Mouse (Mus musculus) embryonic fibroblast, embryonic 13.5 days (primary cell): ENCODE measurements around the gene Abhd17c. TPM values are rescaled to one million over a fixed set of nuclear protein-coding genes. Genes with fewer than 3 reads are reported as not detected.

ENCODE experiments used
- H3K27ac ChIP-seq: 2 replicates; pipeline ENCODE4 v1.5.1; 2012; ENCODE audit warnings: low read length, control low read depth, inconsistent platforms; ENCODE audit not compliant: insufficient read depth
- H3K4me1 ChIP-seq: 2 replicates; pipeline ENCODE4 v1.6.1; 2011; ENCODE audit warnings: low read length; ENCODE audit not compliant: control insufficient read depth, insufficient read depth
- H3K4me3 ChIP-seq: 2 replicates; pipeline ENCODE4 v1.5.1; 2011; ENCODE audit warnings: mild to moderate bottlenecking, control low read depth, low read length; ENCODE audit not compliant: insufficient read depth
- CTCF ChIP-seq: IDR thresholded peaks from 2 replicates; pipeline ENCODE4 v1.5.1; 2011; ENCODE audit warnings: mild to moderate bottlenecking, control low read depth, low read length, moderate library complexity, borderline replicate concordance; ENCODE audit not compliant: insufficient read depth
- POLR2A ChIP-seq: IDR thresholded peaks from 2 replicates; pipeline ENCODE4 v1.6.1; 2011; ENCODE audit warnings: low read depth, mild to moderate bottlenecking, control low read depth, low read length, moderate library complexity
- polyA plus RNA-seq: library from polyadenylated mRNA; stranded (reverse); fragments of >200 nt; gene quantifications from 2 replicates; pipeline ENCODE4 v1.2.4, GENCODE M21; 2011; ENCODE audit warnings: low read depth; ENCODE audit not compliant: missing spikeins, insufficient read length

Gene Abhd17c
- polyA plus RNA-seq, 1 experiment, result 35.6 TPM

DNA sequence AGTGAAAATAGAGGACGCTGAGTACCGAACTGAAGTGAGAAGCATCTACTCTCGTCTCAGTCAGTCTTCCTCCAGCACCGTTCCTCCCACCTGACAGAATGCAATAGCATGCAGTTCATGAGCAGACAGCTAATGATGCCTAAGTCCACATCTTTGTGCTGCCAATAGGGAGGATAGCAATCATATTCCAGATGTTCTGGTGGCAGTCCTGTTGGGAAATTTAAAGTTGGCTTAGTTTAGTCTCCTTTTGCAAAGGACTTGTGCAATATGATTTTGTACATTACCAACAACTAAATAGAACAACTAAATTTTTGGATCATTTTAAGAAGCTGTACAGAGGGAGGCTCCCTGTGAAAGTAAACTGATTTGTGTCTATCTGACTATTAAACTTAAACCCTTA, 2.1 kb upstream of the Abhd17c start:
- Histone ChIP-seq H3K4me3 (no peak overlapping the region), H3K27ac (no peak overlapping the region), H3K4me1 (no peaks in the 10 kb centered on the region)
- TF ChIP-seq POLR2A (no peak), CTCF (no peak)

DNA sequence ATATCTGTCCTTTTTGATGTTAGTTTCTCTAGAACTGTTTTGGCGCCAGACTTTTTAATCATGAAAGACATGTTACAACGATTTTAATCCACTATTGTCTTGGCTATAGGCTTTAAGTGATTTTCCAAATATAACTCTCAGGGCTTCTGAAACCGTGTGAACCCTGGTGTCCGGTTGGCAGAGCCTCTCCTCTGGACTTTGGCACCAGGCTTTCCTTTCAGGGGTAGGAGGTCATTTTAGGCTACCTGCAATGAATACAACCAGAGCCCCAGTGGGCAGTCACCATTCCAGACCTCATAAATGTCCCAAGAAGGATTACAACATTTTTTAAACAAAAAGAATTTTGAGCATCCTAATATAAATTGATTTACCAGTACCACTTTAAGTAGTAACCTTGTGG, 1.1 kb upstream of the Abhd17c start:
- Histone ChIP-seq H3K4me1 (no peaks in the 10 kb centered on the region), H3K27ac (no peak overlapping the region), H3K4me3 (peak overlapping the region; percentile 24; the same call in 1 of the 2 replicates)
- no peak for TF ChIP-seq POLR2A
- no peak for TF ChIP-seq CTCF

- Histone ChIP-seq H3K27ac (no peak overlapping the region), H3K4me3 (peak overlapping the region; percentile 24), H3K4me1 (no peaks in the 10 kb centered on the region)
- TF ChIP-seq POLR2A (no peak), CTCF (no peak)
These were observed 681 bp upstream of the Abhd17c start for GRCm38 (mm10) chr7:84152374-84152773.

DNA sequence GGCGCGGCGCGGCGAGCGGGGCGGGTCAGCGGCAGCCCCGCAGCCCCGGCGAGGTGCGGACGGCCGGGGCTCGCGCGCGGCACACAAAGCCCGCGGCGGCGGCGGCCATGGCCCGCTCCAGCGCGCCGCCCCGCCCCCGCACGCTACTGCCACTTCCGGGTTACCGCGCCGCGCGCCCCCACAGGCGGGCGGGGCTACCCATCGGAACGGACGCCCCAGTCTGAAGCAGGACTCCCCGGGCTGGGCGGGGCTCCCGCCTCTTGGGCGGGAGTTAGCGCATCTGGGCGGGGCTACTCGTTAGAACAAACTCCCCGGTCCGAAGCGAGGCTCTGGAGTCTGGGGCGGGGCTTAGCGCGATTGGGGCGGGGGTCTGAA, 254 bp upstream of the Abhd17c start:
- Histone ChIP-seq H3K27ac (peak overlapping the region; percentile 76; the same call in 1 of the 2 replicates), H3K4me3 (peak overlapping the region; percentile 91), H3K4me1 (no peaks in the 10 kb centered on the region)
- TF ChIP-seq CTCF (no peak), POLR2A (peak; percentile 20)

GRCm38 (mm10) chr7:84150361-84151000, 1.2 kb downstream of the Abhd17c start:
- Histone ChIP-seq H3K4me1 (no peaks in the 10 kb centered on the region), H3K4me3 (peak overlapping the region; percentile 91), H3K27ac (peak overlapping the region; percentile 76; the same call in 1 of the 2 replicates)
- no peak for TF ChIP-seq CTCF
- no peak for TF ChIP-seq POLR2A

- Histone ChIP-seq H3K27ac (no peak overlapping the region), H3K4me3 (peak overlapping the region; percentile 91), H3K4me1 (no peaks in the 10 kb centered on the region)
- TF ChIP-seq CTCF, result no peak
- TF ChIP-seq POLR2A, result no peak
These were observed 1.9 kb downstream of the Abhd17c start for GRCm38 (mm10) chr7:84149821-84150220.

- Histone ChIP-seq H3K4me1 (no peaks in the 10 kb centered on the region), H3K27ac (no peak overlapping the region), H3K4me3 (no peak overlapping the region)
- TF ChIP-seq POLR2A, result no peak
- TF ChIP-seq CTCF, result no peak
These were observed 2.8 kb downstream of the Abhd17c start for GRCm38 (mm10) chr7:84148896-84149295.

GRCm38 (mm10) chr7:84147746-84148145, 3.9 kb downstream of the Abhd17c start:
- peaks cover 6% of the 10 kb centered on the region; the same call in 1 of the 2 replicates for H3K4me1 ChIP-seq
- no peak overlapping the region for H3K27ac ChIP-seq
- TF ChIP-seq CTCF, result no peak
- TF ChIP-seq POLR2A, result no peak
- no peak overlapping the region for H3K4me3 ChIP-seq

- Histone ChIP-seq H3K27ac (no peak overlapping the region), H3K4me1 (peaks cover 18% of the 10 kb centered on the region), H3K4me3 (no peak overlapping the region)
- TF ChIP-seq POLR2A, result no peak
- TF ChIP-seq CTCF, result no peak
These were observed 6.1 kb downstream of the Abhd17c start for GRCm38 (mm10) chr7:84145633-84146032.

- Histone ChIP-seq H3K4me3 (no peak overlapping the region), H3K4me1 (peaks cover 19% of the 10 kb centered on the region), H3K27ac (0 out of 2 replicates have a peak overlapping the region, but pooled peaks have one; percentile 19)
- TF ChIP-seq CTCF (no peak), POLR2A (no peak)
These were observed 8.8 kb downstream of the Abhd17c start for GRCm38 (mm10) chr7:84142736-84143473.
